Mouse (Mus musculus) heart, postnatal 36 days (tissue): ENCODE results near the gene Kcnb1. TPM values are rescaled to one million over a fixed set of nuclear protein-coding genes. Genes with fewer than 3 reads are reported as not detected.
A peak's percentile ranks its signal among the peaks of the same experiment; 100 is the strongest.

Experiments used
- DNase-seq, 2 experiments: peaks; one replicate each; pipeline ENCODE4 v3.0.0; 2021 to 2022
- intact Hi-C: fragments of 180-260 bp; cut with DNase I; formaldehyde crosslinking; loops from one replicate; pipeline ENCODE4 v1.15.1; 2025
- total RNA-seq, 2 experiments: library from RNA; stranded (reverse); gene quantifications; 2 replicates each; pipeline ENCODE4 v1.2.3; 2021

The Kcnb1 gene
- 10 to 100 TPM; 39.2 to 51.7 TPM for total RNA-seq

GRCm38 (mm10) chr2:167190076-167190399, at the start of gene Kcnb1:
Gene Kcnb1 (minus strand): TSS chr2:167190155.
- intact Hi-C loops = loop anchor here (1.0 kb wide), 2 partner anchors 78 to 118 kb away; no protein-coding TSS in a partner anchor

GRCm38 (mm10) chr2:167239262-167239661, 49.3 kb upstream of the Kcnb1 start:
- DNase-seq = no peak
- intact Hi-C loops = no loop called here

More at GRCm38 (mm10) chr2:167190076-167190399, at the start of gene Kcnb1:
- peak; percentile 79 to 83 for DNase-seq

- DNase-seq = no peak
- intact Hi-C loops = no loop called here
These were observed 47.3 kb upstream of the Kcnb1 start for GRCm38 (mm10) chr2:167237224-167237623.

GRCm38 (mm10) chr2:167236174-167236573, 46.2 kb upstream of the Kcnb1 start:
- no peak for DNase-seq

DNA sequence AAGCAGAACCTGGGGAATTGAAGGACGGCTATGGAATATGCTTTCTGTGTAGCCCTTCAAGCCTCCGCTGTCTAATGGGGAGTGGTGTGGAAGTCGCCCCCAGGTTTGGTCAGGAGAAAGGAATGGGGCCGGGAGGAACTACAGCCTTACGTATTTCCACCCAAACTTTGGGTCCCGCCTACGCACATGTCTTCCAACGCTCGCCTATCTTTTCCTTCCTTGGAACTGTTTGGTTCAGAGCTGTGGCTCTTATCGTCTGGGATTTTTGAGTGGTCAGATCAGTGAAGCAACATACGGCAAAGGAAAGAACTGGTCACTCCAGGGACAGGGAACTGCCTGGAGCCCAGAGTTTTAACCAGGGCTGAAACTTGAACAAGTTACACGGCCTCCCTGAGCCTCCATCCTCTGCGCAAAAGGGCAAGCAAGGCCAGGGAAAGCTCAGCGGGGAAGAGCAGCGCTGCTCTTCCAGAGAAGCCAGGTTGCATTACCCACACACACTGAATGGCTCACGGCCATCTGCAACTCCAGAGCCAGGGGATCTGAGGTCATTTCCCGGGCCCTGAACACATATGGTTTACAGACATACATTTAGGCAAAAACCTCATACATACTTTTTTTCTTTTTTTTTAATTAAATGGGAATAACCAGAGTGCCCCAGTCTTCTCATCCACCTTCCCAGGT, 45.5 kb upstream of the Kcnb1 start:
- intact Hi-C loops = no loop called here
- peak; percentile 57 to 64 for DNase-seq

More at GRCm38 (mm10) chr2:167236174-167236573, 46.2 kb upstream of the Kcnb1 start:
- intact Hi-C loops = no loop called here

- intact Hi-C loops = no loop called here
- DNase-seq = no peak
These were observed 43.8 kb upstream of the Kcnb1 start for GRCm38 (mm10) chr2:167233771-167234170.

DNA sequence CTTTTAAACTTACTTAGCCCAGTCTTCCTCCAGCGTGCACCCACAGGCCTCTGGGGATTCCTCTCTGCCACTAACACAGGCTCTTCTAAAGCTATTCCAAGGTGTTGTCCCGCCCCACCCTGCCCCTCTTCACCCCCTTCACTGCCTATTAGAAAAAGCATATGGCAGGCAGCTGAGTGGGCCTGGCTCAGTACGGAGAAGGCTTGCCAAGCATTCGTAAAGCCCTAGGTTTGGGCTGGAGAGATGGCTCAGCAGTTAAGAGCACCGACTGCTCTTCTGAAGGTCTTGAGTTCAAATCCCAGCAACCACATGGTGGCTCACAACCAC, 43.0 kb upstream of the Kcnb1 start:
- no peak for DNase-seq
- intact Hi-C loops = no loop called here

DNA sequence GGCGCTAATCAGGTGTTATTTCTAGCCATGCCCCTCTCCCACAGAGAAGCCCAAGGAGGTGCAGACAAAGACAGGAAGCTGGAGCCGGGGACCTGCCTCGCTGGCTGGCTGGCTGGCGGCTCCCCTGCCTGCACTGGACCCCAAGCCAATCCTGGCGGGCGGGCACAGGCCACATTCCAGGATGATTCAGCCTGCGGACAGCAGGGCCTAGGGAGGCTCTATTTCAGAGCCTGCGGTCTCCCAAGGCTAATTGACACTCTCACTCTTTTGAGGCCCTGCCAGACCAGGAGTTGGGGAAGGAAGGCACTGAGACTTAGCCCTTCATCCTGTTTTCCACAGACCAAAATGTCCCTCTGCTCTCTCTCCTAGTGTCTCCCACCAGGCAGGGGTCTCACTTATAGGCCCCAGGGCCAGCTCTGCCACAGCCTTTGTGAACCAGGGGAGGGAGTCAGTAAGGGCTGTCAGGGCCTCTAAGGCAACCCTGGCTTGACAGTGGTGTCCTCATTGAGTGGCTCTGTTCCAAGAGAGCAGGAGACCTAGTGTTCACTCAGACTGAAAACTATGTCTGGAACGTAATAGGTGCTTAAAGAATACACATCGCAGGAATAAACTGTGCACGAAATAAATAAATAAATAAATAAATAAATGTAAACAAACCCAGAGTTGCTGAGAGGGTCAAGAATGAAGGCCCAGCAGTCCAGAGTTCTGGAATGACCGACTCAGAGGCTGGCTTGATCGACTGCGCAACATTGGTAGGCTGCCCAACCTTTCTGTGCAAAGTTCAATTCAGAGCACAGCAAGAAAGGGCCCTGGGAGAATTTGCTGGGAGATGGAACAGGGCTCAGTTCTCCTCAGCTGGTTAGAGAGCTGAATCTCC, 42.4 kb upstream of the Kcnb1 start:
- intact Hi-C loops = no loop called here
- DNase-seq = peak; percentile 57 to 63

GRCm38 (mm10) chr2:167230554-167230953, 40.6 kb upstream of the Kcnb1 start:
- DNase-seq = no peak
- intact Hi-C loops = no loop called here

GRCm38 (mm10) chr2:167224937-167225336, 35.0 kb upstream of the Kcnb1 start:
- DNase-seq = no peak
- intact Hi-C loops = no loop called here

DNA sequence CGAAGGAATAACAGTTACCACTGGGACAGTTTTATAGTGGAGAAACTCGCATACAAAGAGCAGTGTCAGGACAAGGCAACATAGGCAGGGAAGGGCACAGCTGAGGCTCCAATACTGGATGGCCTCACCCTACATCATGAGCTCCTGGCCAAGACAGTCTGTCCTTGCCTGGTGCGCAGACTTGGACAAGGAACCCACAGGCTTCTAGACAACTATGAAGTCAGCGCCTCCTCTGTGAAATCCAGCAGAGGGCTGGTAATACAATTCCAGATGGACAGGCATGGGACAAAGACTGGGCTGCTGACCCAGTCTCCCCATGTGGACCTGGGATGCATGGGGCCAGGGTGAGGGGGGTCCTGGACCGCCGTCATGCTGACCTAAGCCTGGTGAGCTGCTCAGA, 34.2 kb upstream of the Kcnb1 start:
- intact Hi-C loops = no loop called here
- DNase-seq = no peak

GRCm38 (mm10) chr2:167222152-167222551, 32.2 kb upstream of the Kcnb1 start:
- intact Hi-C loops = loop anchor here (1.0 to 2.0 kb wide), 2 partner anchors 57 to 241 kb away; no protein-coding TSS in a partner anchor
- peak; percentile 69 to 72 for DNase-seq

- intact Hi-C loops = loop anchor here (1.0 kb wide), 1 partner anchor 198 kb away; no protein-coding TSS in a partner anchor
- DNase-seq = no peak
These were observed 31.3 kb upstream of the Kcnb1 start for GRCm38 (mm10) chr2:167221159-167221845.

- DNase-seq = no peak
- intact Hi-C loops = loop anchor here (1.0 kb wide), 1 partner anchor 199 kb away; no protein-coding TSS in a partner anchor
These were observed 30.8 kb upstream of the Kcnb1 start for GRCm38 (mm10) chr2:167220736-167221135.

GRCm38 (mm10) chr2:167219154-167219775, 29.3 kb upstream of the Kcnb1 start:
- DNase-seq = peak; percentile 84 to 86
- intact Hi-C loops = loop anchor here (1.0 kb wide), 2 partner anchors 107 to 147 kb away; no protein-coding TSS in a partner anchor

GRCm38 (mm10) chr2:167213666-167214065, 23.7 kb upstream of the Kcnb1 start:
- intact Hi-C loops = no loop called here
- no peak for DNase-seq

DNA sequence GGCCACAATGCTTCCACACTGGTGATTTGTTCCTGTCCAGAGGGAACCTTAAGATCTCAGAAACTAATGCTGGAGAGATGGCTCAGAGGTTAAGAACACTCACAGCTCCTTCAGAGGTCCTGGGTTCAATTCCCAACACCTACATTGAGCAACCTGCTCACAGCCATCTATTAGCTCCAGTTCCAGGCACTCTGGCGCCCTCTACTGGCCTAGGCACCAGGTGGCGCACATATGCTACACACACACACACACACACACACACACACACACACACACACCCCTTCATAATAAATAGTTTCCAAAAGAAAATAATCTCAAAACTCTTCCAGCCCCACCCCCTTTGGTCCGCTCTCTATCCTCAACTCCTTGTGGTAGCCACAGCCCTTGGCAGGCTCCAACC, 23.1 kb upstream of the Kcnb1 start:
- DNase-seq = no peak

DNA sequence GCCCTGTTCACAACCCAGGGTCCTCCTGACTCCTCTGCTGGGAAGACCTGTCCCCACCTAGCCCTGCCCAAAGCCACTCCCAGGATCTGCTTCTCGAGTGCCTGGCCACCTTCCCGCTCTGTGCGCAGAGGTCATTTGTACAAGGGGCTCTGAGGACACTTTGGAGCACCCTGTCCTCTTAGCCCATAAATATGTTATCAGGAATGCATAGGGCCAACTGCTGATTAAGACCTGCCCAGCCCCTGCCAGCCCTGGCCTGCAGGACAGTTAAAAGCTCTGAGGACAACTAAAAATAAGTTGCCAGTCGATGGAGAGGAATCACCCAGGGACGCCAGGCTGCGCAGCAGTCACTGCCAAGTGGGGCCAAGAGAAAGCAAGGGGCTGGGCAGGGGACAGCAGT, 22.6 kb upstream of the Kcnb1 start:
- DNase-seq = peak; percentile 46 to 56
- intact Hi-C loops = no loop called here

More for the DNA sequence above, 23.1 kb upstream of the Kcnb1 start:
- intact Hi-C loops = no loop called here

DNA sequence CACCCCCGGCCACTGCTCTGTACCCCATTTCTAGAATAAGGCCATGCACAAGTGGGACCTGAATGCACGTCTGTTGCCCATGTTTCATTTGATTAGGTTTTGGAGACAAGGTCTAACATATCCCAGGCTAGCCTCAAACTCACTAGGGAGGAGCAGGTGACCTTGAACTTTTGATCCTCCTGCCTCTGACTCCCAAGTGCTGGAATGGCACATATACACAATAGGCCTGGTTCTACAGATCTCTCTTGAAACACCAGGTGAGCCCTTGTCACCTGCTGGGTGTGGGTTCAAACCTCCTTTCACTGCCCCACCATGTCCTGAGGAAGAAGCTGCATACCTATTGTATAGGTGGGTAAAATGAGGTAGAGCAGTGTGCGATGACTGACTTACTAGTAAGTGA, 22.1 kb upstream of the Kcnb1 start:
- no peak for DNase-seq
- intact Hi-C loops = no loop called here

DNA sequence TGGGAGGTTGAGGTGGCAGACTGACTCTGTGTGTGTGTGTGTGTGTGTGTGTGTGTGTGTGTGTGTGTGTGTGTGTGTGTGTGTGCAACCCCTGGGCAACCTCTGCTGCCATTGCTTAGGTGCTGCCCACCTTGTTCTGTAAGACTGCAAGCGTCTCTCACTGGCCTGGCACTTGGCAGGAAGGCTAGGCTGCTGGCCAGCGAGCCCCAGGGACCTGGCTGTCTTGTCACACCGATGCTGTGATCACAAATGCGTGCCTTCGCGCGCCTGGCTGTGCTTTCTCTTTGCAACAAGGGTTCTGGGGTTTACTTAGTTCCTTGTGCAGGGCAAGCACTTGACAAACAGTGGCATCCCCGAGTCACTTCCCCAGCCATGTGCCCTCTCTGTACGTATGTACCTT, 19.9 kb upstream of the Kcnb1 start:
- peak in 1 of 2 experiments; percentile 46 for DNase-seq
- intact Hi-C loops = no loop called here

- intact Hi-C loops = no loop called here
- peak in 1 of 2 experiments; percentile 36 for DNase-seq
These were observed 19.0 kb upstream of the Kcnb1 start for GRCm38 (mm10) chr2:167208984-167209383.
